Mouse (Mus musculus) kidney, adult 2 months (tissue): ENCODE measurements at regions not wholly inside any gene's neighbourhood (a gene's known extent, or its start where the extent isn't known, plus 50 kb on each side); places are given as distances from the start of the nearest gene placed in this dataset.

ENCODE experiments used
- DNase-seq: peaks from one replicate; pipeline ENCODE4 v3.0.0; 2021
- H3K27ac ChIP-seq: fragments of 200-500 bp; 2 replicates; pipeline ENCODE4 v1.5.1; 2012; ENCODE audit warnings: low read depth, low read length, control low read depth, inconsistent platforms; ENCODE audit not compliant: insufficient read depth
- H3K27me3 ChIP-seq: fragments of 200-500 bp; replicated peaks from 2 replicates; pipeline ENCODE4 v1.6.1; 2012; ENCODE audit warnings: mild to moderate bottlenecking, moderate library complexity, low read length, inconsistent platforms; ENCODE audit not compliant: control insufficient read depth, insufficient read depth
- H3K36me3 ChIP-seq: fragments of 200-500 bp; 2 replicates; pipeline ENCODE4 v1.6.1; 2012; ENCODE audit warnings: mild to moderate bottlenecking, moderate library complexity, low read length, inconsistent platforms; ENCODE audit not compliant: control insufficient read depth, insufficient read depth
- H3K4me1 ChIP-seq: fragments of 200-500 bp; 2 replicates; pipeline ENCODE4 v1.6.1; 2011; ENCODE audit warnings: low read length; ENCODE audit not compliant: control insufficient read depth, insufficient read depth
- H3K4me3 ChIP-seq: fragments of 200-500 bp; 2 replicates; pipeline ENCODE4 v1.5.1; 2011; ENCODE audit warnings: mild to moderate bottlenecking, low read depth, low read length, control low read depth; ENCODE audit not compliant: insufficient read depth
- CTCF ChIP-seq: fragments of 200-500 bp; conservative IDR thresholded peaks from 2 replicates; pipeline ENCODE4 v1.5.1; 2011; ENCODE audit warnings: low read depth, mild to moderate bottlenecking, control low read depth, low read length, moderate library complexity, mixed read lengths; ENCODE audit not compliant: insufficient read depth, insufficient read length
- POLR2A ChIP-seq: fragments of 200-500 bp; IDR thresholded peaks from one replicate; pipeline ENCODE4 v1.6.1; 2011; ENCODE audit warnings: low read depth, low read length, control low read depth
- WGBS: fragments of 180-500 bp; shearing (Covaris S2); methylation state at CpG from one replicate; pipeline ENCODE4 v1.1.7; 2018; 5-methylcytosine and 5-hydroxymethylcytosine counted together

- 83% methylated on average over 4 of the region's 4 CpGs for WGBS
- Histone ChIP-seq H3K4me1 (no peaks in the 10 kb centered on the region), H3K36me3 (no peaks in the 10 kb centered on the region), H3K4me3 (no peak overlapping the region), H3K27me3 (no peaks in the 10 kb centered on the region), H3K27ac (no peak overlapping the region)
- TF ChIP-seq POLR2A (no peak), CTCF (no peak)
- no peak for DNase-seq
These were observed 959.6 kb downstream of the Gsdmc2 start for GRCm38 (mm10) chr15:62885331-62885730.

GRCm38 (mm10) chr15:62871082-62871766, 973.8 kb downstream of the Gsdmc2 start:
- no peaks in the 10 kb centered on the region for H3K27me3 ChIP-seq
- no peak overlapping the region for H3K4me3 ChIP-seq
- WGBS, result 79% methylated on average over 1 of the region's 1 CpGs
- no peak for DNase-seq
- no peaks in the 10 kb centered on the region for H3K4me1 ChIP-seq
- H3K36me3 ChIP-seq, result no peaks in the 10 kb centered on the region
- H3K27ac ChIP-seq, result no peak overlapping the region
- TF ChIP-seq CTCF, result no peak

- H3K36me3 ChIP-seq, result no peaks in the 10 kb centered on the region
- WGBS, result 89% methylated on average over 1 of the region's 1 CpGs
- DNase-seq, result no peak
- H3K4me3 ChIP-seq, result no peak overlapping the region
- no peak for TF ChIP-seq CTCF
- no peak for TF ChIP-seq POLR2A
- no peak overlapping the region for H3K27ac ChIP-seq
- no peaks in the 10 kb centered on the region for H3K27me3 ChIP-seq
- H3K4me1 ChIP-seq, result no peaks in the 10 kb centered on the region
These were observed 982.4 kb downstream of the Gsdmc2 start for GRCm38 (mm10) chr15:62862574-62862973.

GRCm38 (mm10) chr15:62861422-62861821, 983.6 kb downstream of the Gsdmc2 start:
- TF ChIP-seq POLR2A, result no peak
- no peak for TF ChIP-seq CTCF

GRCm38 (mm10) chr15:62849326-62849725, 995.7 kb downstream of the Gsdmc2 start:
- no peak overlapping the region for H3K27ac ChIP-seq
- peak; percentile 41 for DNase-seq
- no peak overlapping the region for H3K4me3 ChIP-seq
- H3K27me3 ChIP-seq, result no peaks in the 10 kb centered on the region
- TF ChIP-seq CTCF (no peak), POLR2A (no peak)
- no peaks in the 10 kb centered on the region for H3K36me3 ChIP-seq
- H3K4me1 ChIP-seq, result no peaks in the 10 kb centered on the region

More at GRCm38 (mm10) chr15:62861422-62861821, 983.6 kb downstream of the Gsdmc2 start:
- no peaks in the 10 kb centered on the region for H3K27me3 ChIP-seq
- no peaks in the 10 kb centered on the region for H3K36me3 ChIP-seq
- H3K27ac ChIP-seq, result no peak overlapping the region
- DNase-seq, result no peak
- H3K4me1 ChIP-seq, result no peaks in the 10 kb centered on the region
- H3K4me3 ChIP-seq, result no peak overlapping the region

GRCm38 (mm10) chr15:62845884-62846283, 999.1 kb downstream of the Gsdmc2 start:
- Histone ChIP-seq H3K36me3 (no peaks in the 10 kb centered on the region), H3K27me3 (no peaks in the 10 kb centered on the region), H3K4me3 (no peak overlapping the region), H3K4me1 (no peaks in the 10 kb centered on the region), H3K27ac (no peak overlapping the region)
- 86% methylated on average over 3 of the region's 3 CpGs for WGBS
- no peak for DNase-seq
- no peak for TF ChIP-seq CTCF

GRCm38 (mm10) chr15:62825586-62825985, 1019.4 kb downstream of the Gsdmc2 start:
- Histone ChIP-seq H3K4me3 (no peak overlapping the region), H3K4me1 (no peaks in the 10 kb centered on the region), H3K27ac (no peak overlapping the region), H3K27me3 (no peaks in the 10 kb centered on the region), H3K36me3 (no peaks in the 10 kb centered on the region)
- no peak for TF ChIP-seq POLR2A
- no peak for TF ChIP-seq CTCF
- no peak for DNase-seq
